ENCODE assay signal across 15 mouse cellular contexts in the genomic region with DNA sequence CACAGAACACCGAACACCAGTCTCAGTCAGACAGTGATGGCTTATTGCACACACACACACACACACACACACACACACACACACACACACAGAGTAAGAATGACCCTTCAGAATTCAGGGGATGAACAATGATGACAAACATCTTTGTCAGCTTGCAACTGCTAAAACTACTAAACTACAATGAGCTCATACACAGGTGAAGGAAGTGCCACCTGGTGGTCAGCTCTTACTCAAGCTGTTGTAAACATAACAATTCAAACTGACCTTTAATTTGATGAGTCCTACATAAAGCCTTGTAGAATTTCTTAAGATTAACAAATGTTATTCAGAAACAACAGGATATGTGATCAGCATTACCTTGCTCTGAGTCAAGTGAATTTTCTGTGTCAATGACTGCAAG.
DNase-seq lines count a peak whose midpoint lies in the region; ATAC-seq and TF ChIP-seq lines count a peak whose summit lies in the region.
"Had no signal": no experiment of that assay in that cellular context is flagged by ENCODE, and none has a peak within 500 bp of the region (broad histone marks: within the 10 kb centered on the region; RNA-seq: fewer than 3 reads in every experiment).

No protein-coding gene starts in this region.

- no peaks in the 10 kb centered on the region for H3K27me3 ChIP-seq in kidney, postnatal 0 days (ENCODE audit: insufficient read depth, low read length)
- H3K27me3 ChIP-seq in cerebellum, adult 2 months (ENCODE audit: control insufficient read depth, insufficient read depth, low read length): no peaks in the 10 kb centered on the region
- no peaks in the 10 kb centered on the region for H3K27me3 ChIP-seq in kidney, adult 2 months (replicated peaks; ENCODE audit: control insufficient read depth, insufficient read depth, low read length)
- H3K27me3 ChIP-seq: forebrain, embryonic 15.5 days; hindbrain, embryonic 13.5 days; stomach, embryonic 15.5 days had no signal

- DNase-seq in kidney, postnatal 0 days (ENCODE audit: low spot score): no peak
- no peak for DNase-seq in kidney, postnatal 25 days
- peak; percentile 1 for DNase-seq in 416B (ENCODE audit: low read depth)
- peak; percentile 26 for DNase-seq in A20 (ENCODE audit: low read depth, low spot score)
- DNase-seq in cerebellum, adult 2 months: no peak
- no peak for DNase-seq in kidney, adult 2 months
- DNase-seq: adrenal gland, adult 2 months; heart, adult 18-20 months; liver; right cerebral cortex, adult 18-20 months; spleen, adult 18-20 months had no signal

- no peaks in the 10 kb centered on the region for H3K4me1 ChIP-seq in kidney, postnatal 0 days (replicated peaks; ENCODE audit: insufficient read depth, low read length)
- no peaks in the 10 kb centered on the region for H3K4me1 ChIP-seq in cerebellum, adult 2 months (ENCODE audit: control insufficient read depth, insufficient read depth, low read length)
- no peaks in the 10 kb centered on the region for H3K4me1 ChIP-seq in kidney, adult 2 months (ENCODE audit: control insufficient read depth, insufficient read depth, low read length)
- H3K4me1 ChIP-seq: forebrain, embryonic 15.5 days; hindbrain, embryonic 13.5 days; stomach, embryonic 15.5 days had no signal

- H3K4me3 ChIP-seq in kidney, postnatal 0 days (replicated peaks; ENCODE audit: low read depth, low read length): no peak overlapping the region
- H3K4me3 ChIP-seq in cerebellum, adult 2 months (replicated peaks; ENCODE audit: insufficient read depth, low read depth, low read length): no peak overlapping the region
- H3K4me3 ChIP-seq in kidney, adult 2 months (ENCODE audit: insufficient read depth, low read depth, low read length): no peak overlapping the region
- H3K4me3 ChIP-seq: forebrain, embryonic 15.5 days; hindbrain, embryonic 13.5 days; stomach, embryonic 15.5 days had no signal

- H3K27ac ChIP-seq in kidney, postnatal 0 days: no peak overlapping the region
- H3K27ac ChIP-seq in cerebellum, adult 2 months (ENCODE audit: insufficient read depth, low read length): no peak overlapping the region
- no peak overlapping the region for H3K27ac ChIP-seq in kidney, adult 2 months (ENCODE audit: insufficient read depth, low read depth, low read length)
- H3K27ac ChIP-seq: forebrain, embryonic 15.5 days; hindbrain, embryonic 13.5 days; stomach, embryonic 15.5 days had no signal

- peak; percentile 56 for TF ChIP-seq CTCF in kidney, postnatal 0 days (IDR thresholded peaks at IDR 0.05; ENCODE audit: low read depth)
- 0 out of 2 replicates have a peak, but pooled peaks have one; percentile 15 for TF ChIP-seq CTCF in cerebellum, adult 2 months (IDR thresholded peaks at IDR 0.05; ENCODE audit: borderline replicate concordance, insufficient read depth, low read depth, low read length)
- no peak for TF ChIP-seq CTCF in kidney, adult 2 months (conservative IDR thresholded peaks at IDR 0.05; ENCODE audit: insufficient read depth, insufficient read length, low read depth, low read length)

- no peaks in the 10 kb centered on the region for H3K36me3 ChIP-seq in kidney, postnatal 0 days (ENCODE audit: insufficient read depth, low read length)
- no peaks in the 10 kb centered on the region for H3K36me3 ChIP-seq in kidney, adult 2 months (ENCODE audit: control insufficient read depth, insufficient read depth, low read length)
- H3K36me3 ChIP-seq: forebrain, embryonic 15.5 days; hindbrain, embryonic 13.5 days; stomach, embryonic 15.5 days had no signal

- H3K9me3 ChIP-seq in kidney, postnatal 0 days (replicated peaks; ENCODE audit: low read length): no peaks in the 10 kb centered on the region
- H3K9me3 ChIP-seq: forebrain, embryonic 15.5 days; hindbrain, embryonic 13.5 days; stomach, embryonic 15.5 days had no signal

- no peak for TF ChIP-seq POLR2A in cerebellum, adult 2 months (IDR thresholded peaks at IDR 0.05; ENCODE audit: borderline replicate concordance, insufficient read depth, low read length)
- TF ChIP-seq POLR2A in kidney, adult 2 months (IDR thresholded peaks at IDR 0.05; ENCODE audit: low read depth, low read length): no peak

- 95% methylated on average over 1 of the region's 1 CpGs for WGBS in kidney, postnatal 0 days
- WGBS in cerebellum, adult 2 months: 97% methylated on average over 1 of the region's 1 CpGs
- 94% methylated on average over 1 of the region's 1 CpGs for WGBS in kidney, adult 2 months

- ATAC-seq in kidney, postnatal 0 days (replicated peaks; ENCODE audit: low FRiP score, low read depth): no peak
- ATAC-seq in inflammation-experienced regulatory T-cells, adult 6 months: no peak
- ATAC-seq: forebrain, embryonic 15.5 days had no signal

- H3K4me2 ChIP-seq in kidney, postnatal 0 days (ENCODE audit: low read length): no peak overlapping the region
- H3K4me2 ChIP-seq: forebrain, embryonic 15.5 days; hindbrain, embryonic 13.5 days; stomach, embryonic 15.5 days had no signal

- H3K9ac ChIP-seq in kidney, postnatal 0 days (ENCODE audit: low read depth, low read length): no peak overlapping the region
- H3K9ac ChIP-seq: forebrain, embryonic 15.5 days; hindbrain, embryonic 13.5 days; stomach, embryonic 15.5 days had no signal

Comparison
In these comparisons a context has a peak if more than half of its experiments do, and no peak if none do; other contexts are left out.
1. DNase-seq: peak in 416B (single experiment) and A20 (single experiment); none in kidney, postnatal 0 days (single experiment), kidney, postnatal 25 days (0 of 2), cerebellum, adult 2 months (0 of 2) and kidney, adult 2 months (single experiment).